Mouse (Mus musculus): ENCODE results near the gene Klhl26.

Klhl26 gene

GRCm38 (mm10) chr8:70469295-70469916 is 7.4 kb downstream of the Klhl26 start:
- no peak for DNase-seq

- no peak for DNase-seq
Measured at GRCm38 (mm10) chr8:70468733-70469132, 8.0 kb downstream of the Klhl26 start.

- DNase-seq: no peak
Measured at GRCm38 (mm10) chr8:70467907-70468306, 8.9 kb downstream of the Klhl26 start.

- no peak for DNase-seq
Measured at GRCm38 (mm10) chr8:70467229-70467725, 9.5 kb downstream of the Klhl26 start.

- DNase-seq: no peak
Measured at GRCm38 (mm10) chr8:70466771-70467170, 10.0 kb downstream of the Klhl26 start.

- DNase-seq: no peak
Measured at GRCm38 (mm10) chr8:70466305-70466704, 10.5 kb downstream of the Klhl26 start.

GRCm38 (mm10) chr8:70465701-70466100 is 11.1 kb downstream of the Klhl26 start:
- DNase-seq: no peak

- DNase-seq: no peak
Measured at GRCm38 (mm10) chr8:70464162-70464561, 12.6 kb downstream of the Klhl26 start.

- DNase-seq: no peak
Measured at GRCm38 (mm10) chr8:70463306-70463705, 13.5 kb downstream of the Klhl26 start.

GRCm38 (mm10) chr8:70462516-70462813 is 14.3 kb downstream of the Klhl26 start:
- no peak for DNase-seq

- no peak for DNase-seq
Measured at GRCm38 (mm10) chr8:70461765-70462515, 14.8 kb downstream of the Klhl26 start.

- DNase-seq: peak; percentile 72
Measured at GRCm38 (mm10) chr8:70460606-70461005, 16.2 kb downstream of the Klhl26 start.

- no peak for DNase-seq
Measured at GRCm38 (mm10) chr8:70460199-70460598, 16.6 kb downstream of the Klhl26 start.

GRCm38 (mm10) chr8:70459636-70460035 is 17.1 kb downstream of the Klhl26 start:
- no peak for DNase-seq

- DNase-seq: no peak
Measured at GRCm38 (mm10) chr8:70458462-70458861, 18.3 kb downstream of the Klhl26 start.

GRCm38 (mm10) chr8:70457882-70458281 is 18.9 kb downstream of the Klhl26 start:
- no peak for DNase-seq

- DNase-seq: no peak
Measured at GRCm38 (mm10) chr8:70456996-70457395, 19.8 kb downstream of the Klhl26 start.

- DNase-seq: no peak
Measured at GRCm38 (mm10) chr8:70453852-70454251, 22.9 kb downstream of the Klhl26 start.

GRCm38 (mm10) chr8:70452196-70452966 is 24.4 kb downstream of the Klhl26 start:
- DNase-seq: no peak

- DNase-seq: no peak
Measured at GRCm38 (mm10) chr8:70447639-70448420, 28.9 kb downstream of the Klhl26 start.

GRCm38 (mm10) chr8:70445988-70446387 is 30.8 kb downstream of the Klhl26 start:
- no peak for DNase-seq

GRCm38 (mm10) chr8:70443326-70443725 is 33.4 kb downstream of the Klhl26 start:
- no peak for DNase-seq

- DNase-seq: no peak
Measured at GRCm38 (mm10) chr8:70441565-70441964, 35.2 kb downstream of the Klhl26 start.
